Mouse (Mus musculus) lung, embryonic 14.5 days (tissue): Measurements from ENCODE around the gene Ngp. TPM values are rescaled to one million over a fixed set of nuclear protein-coding genes. Genes with fewer than 3 reads are reported as not detected.
A peak's percentile ranks its signal among the peaks of the same experiment; 100 is the strongest.

Source experiments
- ATAC-seq: fragments of 200-750 bp; cut with Nextera tagmentation; 2 replicates; pipeline ENCODE4 v1.8.0; 2017; ENCODE audit warnings: mild to moderate bottlenecking, moderate TSS enrichment, moderate library complexity; ENCODE audit not compliant: insufficient read depth
- DNase-seq: peaks from one replicate; pipeline ENCODE4 v3.0.0-alpha.2; 2015
- H3K27ac ChIP-seq: fragments of 300-500 bp; sonication (generic); 2 replicates; pipeline ENCODE4 v1.5.1; 2014; ENCODE audit warnings: low read depth, mild to moderate bottlenecking, moderate library complexity
- H3K27me3 ChIP-seq: fragments of 300-500 bp; sonication (generic); 2 replicates; pipeline ENCODE4 v1.6.1; 2014; ENCODE audit warnings: low read length, control low read depth; ENCODE audit not compliant: insufficient read depth
- H3K36me3 ChIP-seq: fragments of 300-500 bp; sonication (generic); 2 replicates; pipeline ENCODE4 v1.6.1; 2014; ENCODE audit warnings: control low read depth; ENCODE audit not compliant: insufficient read depth
- H3K4me1 ChIP-seq: fragments of 300-500 bp; sonication (generic); 2 replicates; pipeline ENCODE4 v1.6.1; 2014; ENCODE audit warnings: antibody characterized with exemption, control low read depth; ENCODE audit not compliant: insufficient read depth
- H3K4me2 ChIP-seq: fragments of 300-500 bp; sonication (generic); 2 replicates; pipeline ENCODE4 v1.6.1; 2014; ENCODE audit warnings: mild to moderate bottlenecking
- H3K4me3 ChIP-seq: fragments of 300-500 bp; sonication (generic); 2 replicates; pipeline ENCODE4 v1.5.1; 2014; ENCODE audit warnings: low read depth, low read length
- H3K9ac ChIP-seq: fragments of 300-500 bp; sonication (generic); 2 replicates; pipeline ENCODE4 v1.6.1; 2014
- H3K9me3 ChIP-seq: fragments of 300-500 bp; sonication (generic); 2 replicates; pipeline ENCODE4 v1.6.1; 2016; ENCODE audit warnings: low read depth, low read length, control low read depth
- CTCF ChIP-seq: IDR thresholded peaks from 2 replicates; pipeline ENCODE4 v1.5.1; 2016; ENCODE audit warnings: antibody characterized with exemption, low read depth
- WGBS: fragments of 180-500 bp; shearing (Covaris S2); extraction: QIAGEN DNeasy Blood & Tissue Kit; methylation state at CpG from one replicate; pipeline ENCODE4 v1.1.7; 2014; 5-methylcytosine and 5-hydroxymethylcytosine counted together
- polyA plus RNA-seq: library from polyadenylated mRNA; unstranded; fragments of >200 nt; fragmentation: Nextera tagmentation; extraction: Ambion mirVana; gene quantifications from 2 replicates; pipeline ENCODE4 v1.2.1, GENCODE M21; 2014

The Ngp gene
- polyA plus RNA-seq, 1 experiment from 2014 or later = 0.34 TPM

DNA sequence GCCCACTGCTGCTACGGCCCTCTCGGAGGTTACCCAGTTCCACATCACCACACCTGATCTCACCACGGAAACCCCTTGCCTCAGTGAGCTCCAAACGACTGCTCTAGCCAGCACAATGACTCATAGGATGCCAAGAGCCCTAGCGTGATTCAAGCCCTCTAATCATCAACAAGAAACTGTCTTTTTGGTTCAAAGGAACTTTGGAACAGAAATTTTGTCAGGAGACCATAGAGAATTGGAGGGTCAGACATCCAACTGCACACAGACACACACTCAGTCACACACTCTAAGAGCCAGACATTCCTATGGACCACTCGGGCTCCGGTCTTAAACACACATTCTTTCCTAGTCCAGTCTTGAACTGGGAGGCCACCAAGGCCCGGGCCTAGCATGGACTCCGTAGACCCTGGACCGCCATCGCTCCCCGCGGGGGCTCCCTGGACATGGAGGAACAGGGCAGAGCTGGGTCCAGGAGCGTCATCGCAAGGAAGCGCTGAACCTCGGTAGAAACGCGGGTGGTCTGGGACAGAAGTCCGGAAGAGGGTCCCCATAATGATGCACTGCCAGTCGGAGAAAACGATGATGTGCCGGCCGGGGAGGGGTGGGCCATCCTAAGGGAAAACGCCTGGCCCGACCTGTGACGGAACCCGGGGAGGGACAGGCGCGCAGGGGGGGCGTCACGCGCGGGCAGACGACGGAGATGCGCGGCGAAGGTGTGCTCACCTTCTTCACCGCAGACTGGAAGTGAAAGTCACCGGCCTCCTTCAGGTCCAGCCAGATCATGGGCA lies 12.0 kb upstream of the Ngp start:
- H3K27me3 ChIP-seq = no peaks in the 10 kb centered on the region
- no peaks in the 10 kb centered on the region for H3K9me3 ChIP-seq
- DNase-seq = peak; percentile 46
- TF ChIP-seq CTCF = no peak
- H3K4me1 ChIP-seq = peaks cover 10% of the 10 kb centered on the region; the same call in 1 of the 2 replicates
- H3K4me3 ChIP-seq = peak overlapping the region; percentile 89
- peak overlapping the region; percentile 92 for H3K4me2 ChIP-seq
- H3K27ac ChIP-seq = peak overlapping the region; percentile 70; the same call in 1 of the 2 replicates
- 1% methylated on average over 41 of the region's 41 CpGs for WGBS
- peak; percentile 63 for ATAC-seq
- H3K9ac ChIP-seq = peak overlapping the region; percentile 83
- H3K36me3 ChIP-seq = 0 out of 2 replicates have a peak, but pooled peaks cover 2% of the 10 kb centered on the region

DNA sequence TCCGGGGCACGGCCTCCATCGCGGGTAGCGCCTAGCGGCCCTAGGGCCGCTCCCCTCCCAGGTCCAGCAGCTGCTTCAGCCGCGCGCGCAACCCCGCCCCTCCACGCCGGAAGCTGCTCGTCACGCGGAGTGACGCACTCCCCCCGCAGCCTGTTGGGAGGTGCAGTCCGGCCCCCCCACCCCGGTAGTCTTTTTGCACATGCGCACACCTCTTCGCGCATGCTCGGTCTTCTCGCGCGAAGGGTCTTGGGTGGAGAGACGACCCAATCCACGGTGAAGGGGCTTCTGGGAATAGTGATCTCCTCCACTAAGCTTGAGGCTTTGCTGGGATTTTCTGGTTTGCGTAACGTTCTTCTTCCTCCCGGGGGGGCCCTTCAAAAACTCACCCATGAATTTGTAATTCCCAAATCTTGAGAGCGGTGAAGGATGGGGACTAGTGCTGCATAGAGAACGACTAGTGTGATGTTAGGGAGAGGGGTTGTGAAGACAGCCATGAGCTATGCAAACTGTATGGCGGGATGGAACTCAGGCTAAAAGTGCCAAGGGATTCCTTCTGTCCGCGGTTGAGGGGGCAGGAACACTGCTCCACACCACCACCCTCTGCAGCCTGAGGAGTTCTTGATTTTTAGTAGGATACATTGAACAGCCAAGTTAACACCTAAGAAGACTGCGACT lies 11.3 kb upstream of the Ngp start, which contains the start of gene Ptpn23:
TSS of gene Ptpn23 (minus strand) at position 115 of the 675 bp plus-strand sequence.
- no peak for TF ChIP-seq CTCF
- Histone ChIP-seq H3K4me3 (peak within 1 kb of the TSS; percentile 89), H3K4me1 (peaks cover 10% of the 10 kb centered on the region; the same call in 1 of the 2 replicates), H3K4me2 (peak within 1 kb of the TSS; percentile 92), H3K36me3 (no peaks in the 10 kb centered on the region), H3K27ac (peak within 1 kb of the TSS; percentile 87), H3K9me3 (no peaks in the 10 kb centered on the region), H3K27me3 (no peaks in the 10 kb centered on the region), H3K9ac (peak within 1 kb of the TSS; percentile 83)
- ATAC-seq (peak; percentile 95), DNase-seq (peak; percentile 98)
- WGBS = under 1% methylated on average over 39 of the region's 39 CpGs

DNA sequence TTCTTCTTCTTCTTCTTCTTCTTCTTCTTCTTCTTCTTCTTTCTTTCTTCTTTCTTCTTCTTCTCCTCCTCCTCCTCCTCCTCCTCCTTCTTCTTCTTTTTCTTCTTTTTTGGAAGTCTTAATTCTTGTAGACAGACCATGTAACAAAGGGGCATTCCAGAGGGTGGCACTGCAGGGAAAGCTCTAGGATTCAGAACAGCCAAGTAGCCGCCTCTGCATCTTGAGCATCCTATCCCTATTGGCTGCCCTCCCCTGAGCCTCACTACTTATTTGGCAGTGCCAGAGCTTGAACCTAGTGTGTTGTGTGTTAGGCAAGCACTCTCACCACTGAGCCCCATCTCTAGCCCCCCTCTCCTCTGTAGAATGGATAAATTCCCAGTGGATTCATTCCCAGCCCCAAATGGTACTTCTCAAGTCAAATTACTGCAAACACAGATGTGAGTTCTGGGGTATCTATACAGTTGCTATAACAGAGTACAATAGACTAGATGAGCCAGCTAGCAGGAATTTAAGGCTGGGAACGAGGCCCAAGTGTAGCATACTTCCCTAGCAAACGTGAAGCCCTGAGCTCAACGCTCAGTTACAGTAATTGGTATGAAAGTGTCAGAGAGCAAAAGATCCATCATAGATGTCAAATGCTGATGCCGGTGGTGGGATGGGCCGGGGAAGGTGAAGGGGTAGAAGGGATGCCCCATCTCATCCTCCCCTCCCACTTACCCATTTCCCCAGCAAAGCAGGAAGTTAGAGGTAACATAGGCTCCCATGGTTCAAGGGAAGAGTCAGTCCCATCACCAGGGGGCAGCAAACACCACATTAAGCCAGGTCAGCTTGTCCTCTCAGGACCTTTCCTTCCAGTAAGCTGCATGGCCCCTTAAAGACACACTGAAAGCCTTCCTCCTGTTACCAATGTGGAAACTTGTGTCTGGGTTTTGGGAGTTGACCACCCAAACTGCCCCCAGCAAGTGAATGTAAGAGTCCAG lies 8.3 kb upstream of the Ngp start:
- H3K27ac ChIP-seq = no peak overlapping the region
- no peak overlapping the region for H3K9ac ChIP-seq
- H3K4me3 ChIP-seq = no peak overlapping the region
- peak; percentile 90 for TF ChIP-seq CTCF
- WGBS = 27% methylated on average over 6 of the region's 6 CpGs
- H3K4me2 ChIP-seq = no peak overlapping the region
- no peaks in the 10 kb centered on the region for H3K9me3 ChIP-seq
- no peak for ATAC-seq
- DNase-seq = peak; percentile 92
- no peaks in the 10 kb centered on the region for H3K36me3 ChIP-seq
- no peaks in the 10 kb centered on the region for H3K27me3 ChIP-seq
- peaks cover 10% of the 10 kb centered on the region; the same call in 1 of the 2 replicates for H3K4me1 ChIP-seq

DNA sequence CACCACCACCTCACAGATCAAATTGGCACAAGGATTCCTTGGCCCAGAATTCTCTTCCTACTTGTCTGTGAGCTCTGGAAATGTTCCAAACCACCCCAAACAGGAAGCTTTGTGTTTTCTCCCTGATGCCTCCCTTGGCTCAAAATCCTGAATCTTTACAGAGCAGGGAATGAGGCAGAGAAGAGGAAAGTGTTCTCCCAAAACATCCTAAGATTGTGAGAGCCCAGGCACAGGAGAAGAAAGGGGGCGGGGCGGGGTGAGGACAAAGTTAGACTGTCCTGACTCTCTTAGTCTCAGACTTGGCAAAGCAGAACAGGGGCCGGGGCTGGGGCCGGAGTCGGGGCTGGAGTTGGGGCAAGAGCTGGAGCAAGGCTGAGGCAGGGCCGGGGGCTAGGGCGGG lies 6.6 kb upstream of the Ngp start:
- Histone ChIP-seq H3K4me1 (peaks cover 5% of the 10 kb centered on the region; the same call in 1 of the 2 replicates), H3K9ac (no peak overlapping the region), H3K27me3 (no peaks in the 10 kb centered on the region), H3K9me3 (no peaks in the 10 kb centered on the region), H3K4me3 (no peak overlapping the region), H3K27ac (no peak overlapping the region; the same call in 1 of the 2 replicates), H3K36me3 (no peaks in the 10 kb centered on the region), H3K4me2 (no peak overlapping the region)
- WGBS = 56% methylated on average over 7 of the region's 7 CpGs
- no peak for TF ChIP-seq CTCF
- ATAC-seq (no peak), DNase-seq (peak; percentile 44)

DNA sequence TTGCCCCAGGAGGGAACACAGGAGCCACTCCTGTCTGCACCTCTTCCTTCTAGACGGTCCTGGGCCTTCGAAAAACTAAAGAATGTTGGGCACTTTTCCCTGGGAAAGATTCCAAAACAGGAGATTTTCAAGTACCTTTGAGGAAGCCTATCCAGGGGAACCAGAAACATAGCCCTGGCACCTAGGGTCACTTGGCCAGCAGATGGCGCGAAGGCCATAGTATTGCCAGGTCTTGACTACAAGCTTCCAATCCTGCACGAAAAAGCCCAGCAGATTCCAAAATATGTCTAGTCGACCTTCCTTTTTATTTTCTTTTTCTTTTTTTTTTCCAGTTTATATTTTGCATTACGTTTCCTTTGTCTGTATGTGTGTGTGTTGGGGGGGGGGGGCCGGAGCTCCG lies 5.8 kb upstream of the Ngp start:
- Histone ChIP-seq H3K9me3 (no peaks in the 10 kb centered on the region), H3K9ac (no peak overlapping the region), H3K4me3 (no peak overlapping the region), H3K27me3 (no peaks in the 10 kb centered on the region), H3K36me3 (no peaks in the 10 kb centered on the region), H3K4me2 (no peak overlapping the region), H3K27ac (no peak overlapping the region), H3K4me1 (0 out of 2 replicates have a peak, but pooled peaks cover 1% of the 10 kb centered on the region)
- DNase-seq (peak; percentile 82), ATAC-seq (no peak)
- TF ChIP-seq CTCF = peak; percentile 64
- WGBS = 50% methylated on average over 9 of the region's 9 CpGs

GRCm38 (mm10) chr9:110431241-110431640 lies 11.7 kb downstream of the Ngp start:
- H3K9ac ChIP-seq = no peak overlapping the region
- 74% methylated on average over 8 of the region's 8 CpGs for WGBS
- H3K4me2 ChIP-seq = no peak overlapping the region
- H3K27me3 ChIP-seq = no peaks in the 10 kb centered on the region
- no peak overlapping the region for H3K4me3 ChIP-seq
- H3K27ac ChIP-seq = no peak overlapping the region
- H3K4me1 ChIP-seq = no peaks in the 10 kb centered on the region
- no peak for ATAC-seq
- H3K9me3 ChIP-seq = no peaks in the 10 kb centered on the region
- DNase-seq = no peak
- H3K36me3 ChIP-seq = peaks cover 57% of the 10 kb centered on the region
- TF ChIP-seq CTCF = no peak
